Mouse (Mus musculus) stomach, embryonic 14.5 days (tissue): ENCODE data around the gene Dusp22. TPM values are rescaled to one million over a fixed set of nuclear protein-coding genes. Genes with fewer than 3 reads are reported as not detected.

Source experiments
- ATAC-seq: fragments of 200-750 bp; cut with Nextera tagmentation; 2 replicates; pipeline ENCODE4 v1.8.0; 2017; ENCODE audit warnings: low read depth, moderate TSS enrichment; ENCODE audit not compliant: insufficient number of reproducible peaks, insufficient read depth, low FRiP score
- H3K27ac ChIP-seq: fragments of 300-500 bp; sonication (generic); 2 replicates; pipeline ENCODE4 v1.5.1; 2014; ENCODE audit warnings: mild to moderate bottlenecking, low read length, moderate library complexity, mixed read lengths
- H3K27me3 ChIP-seq: fragments of 300-500 bp; sonication (generic); 2 replicates; pipeline ENCODE4 v1.6.1; 2014; ENCODE audit warnings: low read length, control low read depth, mixed read lengths; ENCODE audit not compliant: control insufficient read depth, insufficient read depth
- H3K36me3 ChIP-seq: fragments of 300-500 bp; sonication (generic); 2 replicates; pipeline ENCODE4 v1.6.1; 2014; ENCODE audit warnings: mild to moderate bottlenecking, control low read depth, low read length, moderate library complexity, mixed read lengths; ENCODE audit not compliant: control insufficient read depth, insufficient read depth
- H3K4me1 ChIP-seq: fragments of 300-500 bp; sonication (generic); 2 replicates; pipeline ENCODE4 v1.6.1; 2014; ENCODE audit warnings: low read length, control low read depth, mixed read lengths; ENCODE audit not compliant: control insufficient read depth, insufficient read depth
- H3K4me2 ChIP-seq: fragments of 300-500 bp; sonication (generic); replicated peaks from 2 replicates; pipeline ENCODE4 v1.6.1; 2014; ENCODE audit warnings: low read depth, low read length, control low read depth
- H3K4me3 ChIP-seq: fragments of 300-500 bp; sonication (generic); 2 replicates; pipeline ENCODE4 v1.5.1; 2014; ENCODE audit warnings: low read depth, low read length, control low read depth
- H3K9ac ChIP-seq: fragments of 300-500 bp; sonication (generic); replicated peaks from 2 replicates; pipeline ENCODE4 v1.6.1; 2014; ENCODE audit warnings: low read depth, mild to moderate bottlenecking, control low read depth, low read length, moderate library complexity, mixed read lengths
- H3K9me3 ChIP-seq: fragments of 300-500 bp; sonication (generic); 2 replicates; pipeline ENCODE4 v1.6.1; 2016; ENCODE audit warnings: low read depth, low read length, control low read depth; ENCODE audit not compliant: control insufficient read depth
- WGBS: fragments of 180-500 bp; shearing (Covaris S2); extraction: QIAGEN DNeasy Blood & Tissue Kit; methylation state at CpG from one replicate; pipeline ENCODE4 v1.1.7; 2014; 5-methylcytosine and 5-hydroxymethylcytosine counted together
- polyA plus RNA-seq: library from polyadenylated mRNA; unstranded; fragments of >200 nt; fragmentation: Nextera tagmentation; extraction: Ambion mirVana; gene quantifications from 2 replicates; pipeline ENCODE4 v1.2.1, GENCODE M21; 2014

Gene Dusp22
- polyA plus RNA-seq, 1 experiment from 2014 or later: 22.3 TPM

DNA sequence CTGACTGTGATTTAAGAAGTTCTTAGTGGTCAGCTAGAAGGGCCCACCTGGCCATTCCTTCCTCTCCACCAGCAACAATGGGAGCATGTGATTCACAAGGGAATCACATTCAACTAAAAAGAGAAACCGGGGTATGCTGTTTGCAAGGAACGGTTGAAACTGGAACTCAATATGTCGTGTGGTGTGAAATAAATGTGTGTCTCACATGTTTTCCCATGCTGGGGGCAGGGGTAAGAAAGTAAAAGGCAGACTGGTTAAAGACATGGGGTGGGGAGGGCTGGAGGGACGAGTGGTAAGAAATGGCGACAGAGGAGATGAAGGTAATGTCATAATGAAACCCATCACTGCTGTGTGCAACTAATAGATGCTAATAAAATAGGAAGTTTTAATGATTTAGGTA, 87.3 kb downstream of the Dusp22 start:
- 80% methylated on average over 5 of the region's 5 CpGs for WGBS
- no peak overlapping the region for H3K4me3 ChIP-seq
- H3K27me3 ChIP-seq: peaks cover 27% of the 10 kb centered on the region

DNA sequence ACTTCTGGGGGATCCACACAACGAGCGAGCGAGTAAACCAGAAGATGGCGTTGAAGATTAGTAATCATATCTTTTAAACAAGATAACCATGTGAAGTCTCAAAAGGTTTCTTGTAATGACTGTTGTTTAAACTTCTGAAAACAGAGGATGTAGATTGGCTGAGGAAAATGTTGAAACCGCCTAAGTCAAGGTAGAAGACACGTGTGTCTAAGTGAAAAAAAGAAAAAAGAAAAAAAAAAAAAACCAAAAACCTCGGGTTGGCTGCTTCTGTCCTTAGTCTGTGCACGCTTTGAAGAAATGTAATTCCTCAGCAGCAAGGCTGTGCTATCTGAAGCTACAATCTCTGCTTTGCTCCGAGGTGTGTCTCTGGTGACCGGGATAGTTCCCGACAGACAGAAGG, 87.7 kb downstream of the Dusp22 start:
- ATAC-seq: no peak
- peaks cover 27% of the 10 kb centered on the region for H3K27me3 ChIP-seq
- peaks cover 3% of the 10 kb centered on the region; the same call in 1 of the 2 replicates for H3K4me1 ChIP-seq
- no peaks in the 10 kb centered on the region for H3K36me3 ChIP-seq
- H3K9me3 ChIP-seq: no peaks in the 10 kb centered on the region
- no peak overlapping the region for H3K4me3 ChIP-seq
- H3K27ac ChIP-seq: no peak overlapping the region
- 63% methylated on average over 11 of the region's 11 CpGs for WGBS
- H3K4me2 ChIP-seq: no peak overlapping the region
- H3K9ac ChIP-seq: no peak overlapping the region

More for the DNA sequence above, 87.3 kb downstream of the Dusp22 start:
- no peak for ATAC-seq
- Histone ChIP-seq H3K4me2 (no peak overlapping the region), H3K27ac (no peak overlapping the region), H3K4me1 (peaks cover 3% of the 10 kb centered on the region; the same call in 1 of the 2 replicates), H3K9ac (no peak overlapping the region), H3K36me3 (no peaks in the 10 kb centered on the region), H3K9me3 (no peaks in the 10 kb centered on the region)

DNA sequence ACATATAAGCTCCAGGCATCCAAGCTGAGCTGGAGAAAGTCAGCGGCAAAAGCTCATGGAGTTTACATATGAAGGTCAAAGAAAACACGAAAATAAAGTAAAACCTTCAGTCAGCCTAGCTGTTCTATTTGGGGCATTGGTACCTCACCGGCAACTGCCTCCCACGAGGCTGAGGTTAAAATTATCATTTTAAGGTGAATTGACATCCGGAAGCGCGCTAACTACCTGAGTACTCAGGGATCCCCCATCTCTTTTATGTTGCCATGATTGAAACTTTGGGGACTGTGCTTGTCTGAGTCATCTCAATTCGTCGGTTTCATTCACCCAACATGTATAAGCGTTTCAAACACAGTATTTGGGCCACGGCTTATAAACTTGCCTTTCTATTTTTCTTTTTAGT, 88.5 kb downstream of the Dusp22 start:
- Histone ChIP-seq H3K4me1 (peaks cover 3% of the 10 kb centered on the region; the same call in 1 of the 2 replicates), H3K9ac (no peak overlapping the region), H3K36me3 (no peaks in the 10 kb centered on the region), H3K27me3 (peaks cover 30% of the 10 kb centered on the region), H3K4me3 (no peak overlapping the region), H3K27ac (no peak overlapping the region), H3K4me2 (no peak overlapping the region), H3K9me3 (no peaks in the 10 kb centered on the region)
- ATAC-seq: no peak
- 52% methylated on average over 11 of the region's 11 CpGs for WGBS

DNA sequence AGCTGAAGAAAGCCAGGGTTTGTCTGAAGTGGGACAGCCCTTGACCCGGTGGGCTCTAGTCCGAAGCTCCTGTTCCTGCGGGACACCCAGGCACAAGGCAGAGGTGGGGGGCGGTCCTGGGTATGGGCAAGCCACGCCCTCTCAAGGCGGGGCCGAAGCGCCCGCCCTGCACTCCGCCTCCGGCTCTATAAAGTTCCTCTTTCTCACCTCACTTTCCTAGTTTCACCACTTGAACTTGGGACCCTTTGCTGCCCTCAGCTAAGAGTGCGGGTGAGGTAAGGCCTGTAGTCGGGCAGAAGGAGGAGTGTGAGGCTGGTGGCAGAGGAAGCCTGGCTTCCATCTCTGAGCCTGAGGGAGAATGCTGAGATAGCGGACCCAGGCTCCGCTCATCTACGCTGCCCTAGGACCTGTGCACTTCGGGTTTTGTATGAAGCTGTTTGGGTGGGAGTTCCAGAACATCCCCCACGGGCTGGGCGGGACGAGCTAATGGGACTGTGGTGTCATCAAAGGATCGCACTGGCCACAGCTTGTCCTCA, 89.3 kb downstream of the Dusp22 start, which contains the start of gene Irf4:
Gene Irf4 (plus strand): TSS at position 206 of the 536 bp plus-strand sequence.
- H3K27me3 ChIP-seq: peaks cover 30% of the 10 kb centered on the region
- peak within 1 kb of the TSS; percentile 54 for H3K4me2 ChIP-seq
- peaks cover 3% of the 10 kb centered on the region; the same call in 1 of the 2 replicates for H3K4me1 ChIP-seq
- H3K9ac ChIP-seq: no peak within 1 kb of the TSS
- ATAC-seq: peak; percentile 79; the same call in 1 of the 2 replicates
- H3K4me3 ChIP-seq: peak within 1 kb of the TSS; percentile 34
- no peak within 1 kb of the TSS for H3K27ac ChIP-seq
- WGBS: under 1% methylated on average over 21 of the region's 21 CpGs
- H3K9me3 ChIP-seq: no peaks in the 10 kb centered on the region
- no peaks in the 10 kb centered on the region for H3K36me3 ChIP-seq

DNA sequence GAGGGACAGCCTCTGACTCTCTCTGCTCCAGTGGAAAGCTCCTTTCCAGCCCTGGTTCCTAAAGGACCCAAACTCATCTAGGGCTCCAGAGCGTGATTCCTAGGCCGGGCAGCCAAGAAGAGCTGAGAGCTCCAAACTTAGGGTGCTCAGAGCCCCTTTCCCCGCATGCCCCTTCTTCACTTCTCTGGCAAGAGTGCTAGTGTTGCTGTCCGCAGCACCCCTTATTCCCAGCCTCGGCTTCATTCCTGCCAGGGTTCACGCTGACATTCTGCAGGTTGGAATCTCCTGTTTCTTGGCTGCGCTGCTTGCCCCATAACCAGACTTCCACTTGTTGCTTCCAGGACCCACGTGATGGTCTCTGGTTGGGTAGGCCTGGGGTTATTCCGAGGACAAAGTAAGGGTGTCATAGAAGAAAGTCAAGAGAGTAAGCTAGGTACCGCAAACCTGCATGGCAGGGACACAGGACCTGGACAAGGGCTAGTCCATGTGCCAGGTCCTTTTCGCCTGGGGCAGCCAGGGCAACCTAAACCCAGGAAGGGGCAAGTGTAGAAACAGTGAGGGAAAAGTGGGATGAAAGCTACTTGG, 89.8 kb downstream of the Dusp22 start:
- H3K27ac ChIP-seq: no peak overlapping the region
- peak overlapping the region; percentile 34 for H3K4me3 ChIP-seq
- no peak for ATAC-seq
- H3K4me1 ChIP-seq: peaks cover 3% of the 10 kb centered on the region; the same call in 1 of the 2 replicates
- no peak overlapping the region for H3K9ac ChIP-seq
- 5% methylated on average over 11 of the region's 11 CpGs for WGBS
- H3K36me3 ChIP-seq: no peaks in the 10 kb centered on the region
- peak overlapping the region; percentile 54 for H3K4me2 ChIP-seq
- H3K9me3 ChIP-seq: no peaks in the 10 kb centered on the region
- peaks cover 30% of the 10 kb centered on the region for H3K27me3 ChIP-seq

DNA sequence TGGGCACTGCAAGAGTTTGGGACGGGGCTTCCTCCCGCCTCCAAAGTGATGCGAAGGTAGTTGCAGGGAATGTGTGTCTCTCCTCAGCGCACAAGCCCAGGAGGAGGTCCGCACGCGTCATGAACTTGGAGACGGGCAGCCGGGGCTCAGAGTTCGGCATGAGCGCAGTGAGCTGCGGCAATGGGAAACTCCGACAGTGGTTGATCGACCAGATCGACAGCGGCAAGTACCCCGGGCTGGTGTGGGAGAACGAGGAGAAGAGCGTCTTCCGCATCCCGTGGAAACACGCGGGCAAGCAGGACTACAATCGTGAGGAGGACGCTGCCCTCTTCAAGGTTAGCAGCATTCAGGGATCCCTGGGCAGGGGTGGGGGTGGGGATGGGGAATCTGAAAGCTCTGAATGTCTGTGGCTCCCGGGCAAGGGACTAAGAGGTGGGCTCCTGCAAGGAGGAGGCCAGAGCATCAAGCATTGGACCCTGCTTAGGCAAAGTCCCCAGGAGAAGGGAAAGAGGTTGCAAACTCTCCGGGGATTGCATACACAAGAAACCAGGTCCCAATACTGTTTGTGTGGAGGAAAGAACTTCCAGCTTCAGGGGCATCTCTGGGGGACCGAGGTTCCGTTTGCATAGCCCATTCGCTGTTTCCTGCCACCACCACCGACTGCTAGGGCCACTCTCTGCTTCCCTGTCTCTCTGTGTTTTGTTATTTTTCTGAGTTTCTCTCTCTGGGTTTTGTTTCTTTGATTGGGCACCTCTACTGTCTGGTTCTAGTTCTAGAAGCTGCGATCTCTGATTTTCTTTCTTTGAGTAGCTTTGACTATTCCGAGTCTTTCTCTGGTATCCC, 90.9 kb downstream of the Dusp22 start:
- Histone ChIP-seq H3K9ac (0 out of 2 replicates have a peak overlapping the region, but pooled peaks have one; percentile 10), H3K4me3 (peak overlapping the region; percentile 25), H3K4me1 (peaks cover 3% of the 10 kb centered on the region; the same call in 1 of the 2 replicates), H3K27me3 (peaks cover 30% of the 10 kb centered on the region), H3K36me3 (no peaks in the 10 kb centered on the region), H3K9me3 (no peaks in the 10 kb centered on the region), H3K27ac (no peak overlapping the region), H3K4me2 (peak overlapping the region; percentile 45)
- ATAC-seq: no peak
- WGBS: 3% methylated on average over 33 of the region's 33 CpGs

DNA sequence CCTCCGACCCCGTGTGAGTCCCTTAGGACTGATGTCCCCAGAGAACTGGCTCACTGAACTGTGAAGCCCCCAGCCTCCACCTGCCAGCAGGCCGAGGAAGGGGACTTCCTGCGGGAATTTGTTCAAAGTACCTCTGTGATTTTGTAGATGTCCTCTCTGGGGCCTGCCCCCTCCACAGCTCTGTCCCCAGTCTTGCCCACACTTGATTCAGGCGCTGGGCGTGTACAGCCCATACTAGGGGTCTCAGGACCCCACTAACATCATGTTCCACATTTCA, 91.4 kb downstream of the Dusp22 start:
- H3K4me2 ChIP-seq: no peak overlapping the region
- peaks cover 3% of the 10 kb centered on the region; the same call in 1 of the 2 replicates for H3K4me1 ChIP-seq
- no peak for ATAC-seq
- H3K27ac ChIP-seq: no peak overlapping the region
- peaks cover 30% of the 10 kb centered on the region for H3K27me3 ChIP-seq
- WGBS: 50% methylated on average over 6 of the region's 6 CpGs
- no peak overlapping the region for H3K4me3 ChIP-seq
- no peaks in the 10 kb centered on the region for H3K36me3 ChIP-seq
- no peaks in the 10 kb centered on the region for H3K9me3 ChIP-seq
- H3K9ac ChIP-seq: no peak overlapping the region

DNA sequence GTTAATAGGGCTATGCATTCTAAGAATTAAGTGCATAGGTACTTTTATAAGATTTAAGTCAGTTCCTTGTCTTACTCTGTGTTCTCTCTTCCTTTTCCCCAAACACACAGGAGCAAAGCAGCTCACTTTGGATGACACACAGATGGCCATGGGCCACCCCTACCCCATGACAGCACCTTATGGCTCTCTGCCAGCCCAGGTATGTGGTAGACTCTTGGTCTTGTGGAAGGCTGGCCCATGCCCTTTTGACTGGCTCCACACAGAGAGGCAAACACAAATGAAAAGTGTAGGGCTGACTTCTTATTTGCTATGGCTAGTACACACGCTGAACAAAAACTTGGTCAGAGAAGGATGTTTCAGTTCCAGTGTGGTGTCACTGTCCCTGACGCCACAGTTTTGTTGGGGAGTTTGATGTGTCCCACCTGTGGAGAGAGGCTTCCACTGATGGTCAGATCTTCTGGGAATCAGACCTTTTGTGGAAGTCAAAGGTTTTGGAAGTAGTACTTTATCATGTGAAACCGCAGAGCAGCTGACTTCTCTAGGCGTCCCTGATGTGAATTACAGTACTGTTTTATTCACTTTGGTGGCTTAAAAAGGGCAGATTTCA, 92.9 kb downstream of the Dusp22 start:
- Histone ChIP-seq H3K4me3 (no peak overlapping the region), H3K36me3 (no peaks in the 10 kb centered on the region), H3K4me1 (peaks cover 3% of the 10 kb centered on the region; the same call in 1 of the 2 replicates), H3K9ac (no peak overlapping the region), H3K9me3 (no peaks in the 10 kb centered on the region), H3K4me2 (no peak overlapping the region), H3K27ac (no peak overlapping the region), H3K27me3 (peaks cover 26% of the 10 kb centered on the region)
- ATAC-seq: no peak
- WGBS: 66% methylated on average over 4 of the region's 4 CpGs
